Mouse (Mus musculus): ENCODE data around the gene Auts2. TPM values are rescaled to one million over a fixed set of nuclear protein-coding genes. Genes with fewer than 3 reads are reported as not detected.
A peak's percentile ranks its signal among the peaks of the same experiment; 100 is the strongest.

Gene Auts2
- total RNA-seq, 2 experiments from 2014 or later, result 100 to 137 TPM

DNA sequence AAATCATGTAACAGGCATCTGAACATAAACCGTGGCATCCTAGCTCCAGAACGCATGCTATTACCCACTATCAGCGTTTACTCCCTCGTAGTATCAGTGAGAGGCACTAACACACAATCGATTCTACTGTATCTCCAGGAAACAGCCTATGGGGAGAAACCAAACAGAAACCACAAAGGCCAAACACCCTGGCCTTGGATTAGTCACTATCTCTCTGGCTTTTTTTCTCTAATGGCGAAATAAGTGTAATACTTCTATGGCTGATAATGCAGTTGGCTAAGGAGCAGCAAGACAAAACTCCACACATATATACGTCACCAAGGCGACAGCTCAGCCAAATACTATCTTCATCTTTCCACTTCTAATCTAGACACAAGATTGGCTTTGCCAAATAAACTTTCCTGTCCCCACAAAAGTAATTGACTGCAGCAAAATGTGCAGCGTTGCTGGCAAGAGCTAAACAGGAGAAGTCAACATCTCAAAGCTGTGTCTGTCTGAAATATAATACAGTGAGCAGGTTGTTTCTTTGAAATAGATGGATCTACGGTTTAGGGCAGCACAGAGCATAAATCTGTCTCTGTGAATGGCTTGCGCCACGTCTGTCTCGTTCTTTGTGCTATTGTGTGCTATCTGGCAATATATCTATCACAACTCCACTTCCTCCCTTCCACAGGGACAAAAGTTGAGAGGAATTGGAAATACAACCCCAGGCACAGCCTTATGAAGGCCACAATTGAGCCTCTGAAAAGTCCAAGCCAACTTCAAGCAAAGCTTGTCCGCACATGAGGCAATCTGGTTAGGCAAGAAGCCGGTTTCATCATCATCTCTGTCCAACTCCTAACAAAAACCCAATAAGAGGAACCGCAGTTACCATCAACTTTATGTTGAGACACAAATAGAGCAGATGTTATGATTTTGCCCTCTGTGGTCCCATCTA is 76.4 kb downstream of the Auts2 start:
- intact Hi-C loops (cut with DNase I), result no loop called here
- no peak for DNase-seq (ENCODE audit: low spot score in 2 of 2)

DNA sequence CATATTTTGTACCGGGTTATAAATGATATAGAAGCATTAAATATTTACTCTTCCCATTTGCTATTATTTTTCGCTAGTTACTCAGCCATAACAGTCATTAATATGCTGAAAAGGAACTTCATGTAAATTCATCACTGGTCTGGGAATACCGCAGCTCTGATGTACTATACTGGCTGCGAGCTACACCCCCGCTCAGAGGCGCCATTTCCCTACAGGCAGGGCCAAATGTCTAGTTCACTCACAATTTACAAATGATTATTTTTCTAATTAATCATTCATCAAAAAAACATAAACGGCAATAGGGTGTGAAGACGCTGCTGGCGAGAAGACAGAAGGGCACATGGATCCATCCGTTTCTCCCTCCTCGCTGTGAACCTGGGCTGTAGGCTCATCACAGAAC is 80.6 kb downstream of the Auts2 start:
- intact Hi-C loops (cut with DNase I), result no loop called here
- no peak for DNase-seq (ENCODE audit: low spot score in 2 of 2)

DNA sequence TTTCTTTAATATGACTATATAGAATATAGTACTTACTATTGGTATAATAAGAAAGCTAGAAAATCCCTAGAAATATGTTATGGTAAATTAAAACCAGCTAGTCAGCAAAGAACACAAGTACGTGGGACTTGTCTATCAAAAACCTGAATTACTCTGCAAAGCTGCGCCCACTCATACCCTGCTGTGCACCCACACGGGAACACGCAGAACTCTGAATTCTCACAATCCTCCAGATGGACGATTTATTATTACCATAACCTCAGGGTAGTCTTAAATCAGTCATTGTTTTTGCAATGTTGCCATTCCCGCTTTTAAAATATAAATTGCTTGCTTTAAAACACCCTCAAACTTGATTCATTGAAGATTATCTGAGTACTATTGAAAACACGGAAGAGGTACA is 84.6 kb downstream of the Auts2 start:
- intact Hi-C loops (cut with DNase I), result no loop called here
- DNase-seq (ENCODE audit: low spot score in 2 of 2), result peak; percentile 51 to 58

DNA sequence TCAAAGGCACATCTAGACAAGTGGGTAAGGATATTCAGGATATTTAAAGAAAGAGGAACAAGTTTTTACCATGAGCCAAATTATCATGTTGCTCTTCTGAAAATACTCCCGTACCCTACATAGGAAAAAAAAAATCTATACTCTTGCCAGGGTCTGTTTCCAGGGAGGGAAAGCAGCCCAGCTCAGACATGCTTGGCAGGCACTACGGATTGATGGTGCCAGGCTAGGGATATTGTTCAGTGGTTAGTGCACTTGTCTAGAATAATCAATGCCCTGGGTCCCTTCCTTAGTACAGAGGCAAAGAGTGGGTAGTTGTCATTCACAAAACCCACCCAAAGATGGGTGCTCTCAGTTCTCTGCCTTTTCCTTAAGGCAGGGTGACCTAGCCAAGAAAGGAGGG is 90.8 kb downstream of the Auts2 start:
- DNase-seq (ENCODE audit: low spot score in 2 of 2), result no peak
- intact Hi-C loops (cut with DNase I), result no loop called here

DNA sequence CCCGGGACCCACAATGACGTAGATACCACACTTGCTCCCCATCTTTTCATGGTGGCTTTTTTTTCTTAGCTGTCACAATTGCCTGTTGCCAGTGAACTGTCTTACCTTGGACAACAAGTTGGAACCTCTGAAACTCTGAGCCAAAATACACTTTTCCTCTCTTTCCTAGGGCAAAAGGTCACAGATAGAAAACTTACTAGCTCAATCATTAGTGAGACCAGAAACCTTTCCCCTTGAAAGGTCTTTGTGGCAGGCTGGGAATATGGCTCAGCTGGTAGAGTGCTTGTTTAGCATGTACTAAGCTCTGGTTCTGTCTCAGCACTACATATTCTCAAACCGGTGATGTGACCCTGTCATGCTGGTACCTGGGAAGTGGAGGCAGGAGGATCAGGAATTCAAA is 93.1 kb downstream of the Auts2 start:
- DNase-seq (ENCODE audit: low spot score in 2 of 2), result no peak
- intact Hi-C loops (cut with DNase I), result no loop called here

DNA sequence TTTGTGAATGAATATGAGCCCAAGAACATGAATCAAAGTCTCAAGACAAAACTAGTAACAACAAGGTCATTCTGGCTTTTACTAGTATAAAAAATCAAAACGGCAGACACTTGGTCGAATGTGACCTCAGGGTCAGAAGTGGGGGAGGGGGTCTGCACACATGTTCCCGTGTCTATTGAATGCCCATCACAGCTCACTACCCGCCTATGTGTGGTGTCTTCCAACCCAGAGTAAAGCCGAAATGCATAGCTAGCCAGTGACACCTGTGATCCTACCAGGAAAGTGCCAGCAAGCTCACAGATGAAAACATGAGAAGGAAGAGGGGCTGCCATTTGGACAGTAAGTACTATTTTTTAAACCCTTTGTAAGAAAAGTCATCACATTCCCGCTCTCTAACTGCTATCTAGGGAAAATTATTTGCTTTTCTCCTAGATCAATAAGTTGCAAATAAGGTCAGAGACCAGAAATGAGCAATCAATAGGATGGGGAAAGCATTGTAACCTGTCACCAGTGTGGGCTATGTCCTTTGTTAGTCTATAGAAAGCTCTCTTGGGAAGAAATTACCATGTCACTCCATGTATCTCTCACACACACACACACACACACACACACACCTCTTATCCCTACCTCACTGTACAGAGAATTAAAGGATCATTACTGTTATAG is 94.6 kb downstream of the Auts2 start:
- no peak for DNase-seq (ENCODE audit: low spot score in 2 of 2)
- intact Hi-C loops (cut with DNase I), result no loop called here

DNA sequence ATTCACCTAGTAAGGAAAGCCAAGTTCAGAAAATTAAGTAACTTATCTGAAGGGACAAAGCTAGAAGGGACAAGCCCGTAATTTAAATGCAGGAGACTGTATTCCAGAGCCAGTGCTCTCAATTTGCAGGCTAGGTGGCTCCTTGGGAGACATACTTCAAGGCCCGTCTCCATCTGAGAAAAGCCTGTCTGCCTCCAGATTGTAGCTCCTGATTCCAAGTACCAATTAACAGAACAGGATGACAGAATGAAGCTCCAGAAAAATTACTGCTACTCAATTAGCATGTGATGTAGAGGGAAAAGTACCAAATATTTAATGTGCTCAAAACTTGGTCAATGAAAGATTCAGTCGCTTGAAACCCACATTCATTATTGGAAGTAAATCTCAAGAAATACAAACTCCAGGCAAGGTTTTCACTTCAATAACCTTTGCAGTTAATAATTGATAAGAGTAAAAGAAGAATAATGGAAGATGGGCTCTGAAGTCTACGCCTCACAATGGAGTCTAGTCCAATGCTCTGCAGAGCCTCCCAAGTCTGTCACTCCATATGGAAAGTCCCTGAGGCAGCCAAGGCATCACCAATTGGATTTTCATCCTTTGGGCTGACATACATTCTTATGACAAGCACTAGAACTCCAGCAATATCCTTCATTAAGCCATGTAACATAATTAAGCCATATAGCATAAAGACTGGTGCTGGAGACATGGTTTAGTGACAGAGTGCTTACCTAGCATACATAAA is 97.8 kb downstream of the Auts2 start:
- DNase-seq (ENCODE audit: low spot score in 2 of 2), result no peak
- intact Hi-C loops (cut with DNase I), result no loop called here

DNA sequence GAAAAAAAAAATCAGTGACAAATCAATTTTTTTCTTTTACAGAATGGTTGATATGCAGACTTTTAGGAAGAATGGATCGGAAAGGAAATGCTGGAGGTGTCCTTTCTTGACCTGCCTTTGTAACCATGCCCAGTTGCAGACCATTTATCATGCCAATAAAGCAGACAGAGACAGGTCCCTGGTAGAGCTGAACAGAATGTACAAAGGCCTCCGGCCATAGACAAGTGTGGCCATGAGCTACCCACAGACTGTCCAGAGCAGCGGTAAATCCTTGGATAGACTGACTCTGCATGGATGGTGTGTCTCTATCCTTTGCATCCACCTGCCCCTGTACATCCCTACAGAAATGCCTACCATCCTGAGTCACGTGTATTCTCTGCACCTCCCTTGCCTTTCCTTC is 100.2 kb downstream of the Auts2 start:
- no peak for DNase-seq (ENCODE audit: low spot score in 2 of 2)
- intact Hi-C loops (cut with DNase I), result no loop called here

DNA sequence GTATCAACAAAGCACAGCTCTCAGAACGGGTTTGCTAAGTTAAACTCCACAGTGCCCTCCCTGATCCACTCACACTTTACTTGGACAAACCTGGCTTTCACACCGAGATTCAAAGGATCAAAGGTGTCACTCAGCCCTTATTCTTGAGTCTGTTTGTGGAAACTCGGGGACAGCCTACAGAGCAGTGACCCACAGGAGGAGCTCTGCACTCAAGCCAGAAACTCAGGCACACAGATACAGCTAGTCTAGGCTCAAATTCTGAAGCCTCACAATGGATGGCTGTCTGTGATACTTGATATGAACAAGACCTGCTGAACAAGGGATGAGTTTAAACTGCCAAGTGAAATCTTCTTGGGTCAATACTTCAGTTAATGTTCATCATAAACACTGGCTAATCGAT is 104.7 kb downstream of the Auts2 start:
- DNase-seq (ENCODE audit: low spot score in 2 of 2), result no peak
- intact Hi-C loops (cut with DNase I), result no loop called here

DNA sequence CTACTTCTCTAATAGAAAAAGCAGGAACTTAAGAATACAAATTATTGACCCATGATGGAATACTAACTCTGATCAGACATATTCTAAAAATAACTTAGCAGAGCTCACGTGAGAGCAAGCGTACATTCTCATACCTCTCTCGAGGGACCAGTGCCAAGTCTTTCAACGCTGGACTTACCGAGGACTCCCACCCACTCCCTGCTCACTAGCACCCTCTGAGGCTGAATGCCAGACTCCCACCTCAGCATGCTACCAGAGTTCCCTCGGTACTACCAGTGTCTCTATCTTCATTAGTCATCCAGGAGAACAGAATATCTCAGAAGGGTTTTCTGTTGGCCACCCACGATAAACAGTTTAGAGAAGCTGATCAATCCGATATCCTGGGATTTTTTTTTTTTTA is 105.2 kb downstream of the Auts2 start:
- DNase-seq (ENCODE audit: low spot score in 2 of 2), result peak; percentile 16 to 23
- intact Hi-C loops (cut with DNase I), result no loop called here

DNA sequence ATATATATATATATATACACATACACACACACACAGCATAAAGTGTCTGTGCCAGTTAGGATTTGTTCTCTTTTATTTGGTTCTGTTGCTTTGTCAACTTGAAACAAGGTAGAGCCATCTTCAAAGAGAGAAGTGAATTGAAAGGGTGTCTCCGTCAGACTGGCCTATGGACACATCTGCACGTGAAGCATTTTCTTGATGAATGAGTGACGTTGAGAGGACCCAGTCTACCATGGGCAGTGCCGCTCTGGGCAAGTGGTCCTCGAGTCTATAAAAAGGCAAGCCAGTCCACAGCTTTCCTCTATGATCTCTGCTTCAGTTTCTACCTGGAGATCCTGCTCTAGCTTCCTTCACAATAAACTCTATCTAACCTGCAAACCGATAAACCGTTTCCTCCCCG is 105.7 kb downstream of the Auts2 start:
- intact Hi-C loops (cut with DNase I), result no loop called here
- DNase-seq (ENCODE audit: low spot score in 2 of 2), result no peak

DNA sequence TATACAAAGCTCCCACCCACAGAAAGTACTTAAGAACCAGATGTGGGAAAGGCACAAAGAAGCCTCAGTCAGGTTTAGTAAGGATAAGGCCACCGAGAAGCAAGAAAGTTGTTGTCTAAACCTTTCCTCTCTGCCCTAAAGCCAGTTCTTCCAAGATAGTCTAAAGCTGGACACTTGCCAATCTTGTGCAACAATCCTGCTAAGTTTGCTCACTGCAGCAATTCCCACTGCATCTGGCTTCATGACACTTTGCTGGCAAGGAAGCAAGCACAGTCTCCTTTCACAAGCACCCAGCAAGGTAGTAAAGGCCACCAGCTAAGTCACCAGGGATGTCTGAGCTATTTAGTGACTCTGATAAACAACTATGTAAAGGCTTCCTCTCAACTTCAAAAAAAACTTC is 106.2 kb downstream of the Auts2 start:
- no peak for DNase-seq (ENCODE audit: low spot score in 2 of 2)
- intact Hi-C loops (cut with DNase I), result no loop called here

DNA sequence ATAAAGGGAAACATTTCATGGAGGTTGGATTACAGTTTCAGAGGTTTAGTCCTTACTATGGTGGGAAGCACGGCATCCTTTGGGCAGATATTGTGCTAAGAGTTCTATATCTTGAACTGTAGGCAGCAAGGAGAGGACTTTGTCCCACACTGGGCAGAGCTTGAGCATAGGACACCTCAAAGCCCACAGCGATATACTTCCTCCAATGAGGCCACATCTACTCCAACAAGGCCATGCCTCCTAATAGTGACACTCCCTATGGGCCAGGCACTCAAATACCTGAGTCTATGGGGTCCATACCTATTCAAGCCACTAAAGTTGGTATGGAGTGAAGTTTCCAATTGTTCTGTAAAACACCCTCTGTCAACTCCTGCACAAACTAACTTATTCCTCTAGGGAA is 106.7 kb downstream of the Auts2 start:
- intact Hi-C loops (cut with DNase I), result no loop called here
- DNase-seq (ENCODE audit: low spot score in 2 of 2), result no peak

DNA sequence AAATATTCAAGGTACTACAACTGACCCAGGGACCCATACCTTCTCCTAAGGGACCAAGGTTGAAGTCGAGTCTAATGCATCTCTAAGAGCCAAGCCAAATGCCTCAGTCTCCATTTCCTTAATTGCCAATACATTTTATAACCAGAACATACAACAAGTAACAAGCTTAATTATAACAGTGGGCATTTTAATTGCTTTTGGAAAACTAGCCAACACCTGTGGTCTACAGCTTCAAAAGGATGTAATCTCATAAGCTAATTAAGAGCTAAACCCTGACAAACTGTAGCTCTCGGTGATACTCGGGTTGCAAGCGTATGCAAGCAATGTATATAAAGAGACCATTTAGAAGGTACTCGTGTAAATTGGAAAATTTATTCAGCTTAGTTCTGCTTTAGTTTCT is 107.7 kb downstream of the Auts2 start:
- DNase-seq (ENCODE audit: low spot score in 2 of 2), result no peak
- intact Hi-C loops (cut with DNase I), result no loop called here

DNA sequence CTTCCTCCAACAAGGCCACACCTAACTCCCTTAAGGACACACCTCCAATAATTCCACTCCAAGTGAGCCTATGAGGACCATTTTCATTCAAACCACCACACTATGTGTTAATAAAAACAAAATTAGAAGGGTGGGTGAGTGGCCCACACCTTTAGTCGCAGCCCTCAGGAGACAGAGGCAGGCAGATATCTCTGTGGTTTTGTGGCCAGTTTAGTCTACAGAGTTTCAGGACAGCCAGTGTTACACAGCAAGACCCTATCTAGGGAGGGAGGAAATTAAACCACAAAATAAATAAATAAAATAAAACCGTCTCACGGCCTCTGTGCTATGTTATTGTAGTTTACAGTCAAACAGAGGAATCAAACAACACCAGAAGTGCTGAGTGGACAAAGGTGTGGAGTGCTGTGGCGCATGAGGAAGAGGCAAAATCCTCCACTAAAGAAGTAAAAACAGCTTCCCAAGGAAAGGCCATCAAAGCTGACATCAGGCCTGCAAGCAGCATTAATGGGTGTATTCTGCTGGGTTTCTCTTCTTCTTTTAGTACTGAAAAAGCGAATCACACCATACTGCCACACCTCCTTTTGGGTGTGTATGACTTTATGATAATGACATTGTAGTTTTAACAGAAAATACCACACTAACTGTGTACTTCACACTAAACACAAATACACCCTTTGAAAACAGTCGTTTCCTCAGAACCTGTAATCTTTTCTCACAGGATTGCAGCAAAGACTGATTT is 109.6 kb downstream of the Auts2 start:
- intact Hi-C loops (cut with DNase I), result no loop called here
- DNase-seq (ENCODE audit: low spot score in 2 of 2), result no peak

DNA sequence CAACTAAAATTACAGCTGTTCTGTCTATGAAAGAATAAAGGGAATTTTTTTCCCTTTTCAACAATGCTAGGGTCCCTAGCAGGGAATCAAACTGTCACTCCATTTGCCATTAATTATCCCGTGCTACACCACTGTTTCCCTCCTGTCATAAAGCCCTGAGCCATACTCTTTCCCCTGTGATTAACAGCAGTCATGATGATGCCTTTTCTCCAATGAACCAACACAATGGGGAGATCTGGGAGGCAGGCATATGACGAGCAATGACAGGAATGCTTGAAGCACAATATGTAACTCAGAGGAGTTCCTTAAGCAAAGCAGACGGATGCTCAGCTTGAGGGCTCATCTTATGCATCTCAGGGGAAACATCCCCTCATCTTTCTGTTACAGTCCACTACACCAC is 113.8 kb downstream of the Auts2 start:
- intact Hi-C loops (cut with DNase I), result no loop called here
- DNase-seq (ENCODE audit: low spot score in 2 of 2), result no peak

DNA sequence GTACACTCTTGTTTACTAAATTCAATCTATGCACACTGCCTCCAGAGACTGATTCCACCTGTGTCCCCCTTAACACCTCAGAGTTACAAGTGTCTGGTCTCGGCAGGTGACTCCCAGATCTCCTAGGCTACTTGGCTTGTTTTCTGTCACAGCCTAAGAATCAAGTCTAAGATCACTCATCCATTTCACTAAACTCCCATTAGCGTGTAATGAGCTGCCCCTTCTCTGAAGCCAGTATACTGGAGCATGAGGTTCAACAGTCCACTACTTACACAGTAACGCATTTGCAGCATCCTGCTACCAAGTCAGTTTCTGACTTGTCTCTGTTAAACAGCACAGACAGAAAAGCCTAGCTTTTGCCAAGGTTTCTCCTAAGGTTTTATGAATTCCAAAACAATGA is 116.8 kb downstream of the Auts2 start:
- no peak for DNase-seq (ENCODE audit: low spot score in 2 of 2)
- intact Hi-C loops (cut with DNase I), result no loop called here

DNA sequence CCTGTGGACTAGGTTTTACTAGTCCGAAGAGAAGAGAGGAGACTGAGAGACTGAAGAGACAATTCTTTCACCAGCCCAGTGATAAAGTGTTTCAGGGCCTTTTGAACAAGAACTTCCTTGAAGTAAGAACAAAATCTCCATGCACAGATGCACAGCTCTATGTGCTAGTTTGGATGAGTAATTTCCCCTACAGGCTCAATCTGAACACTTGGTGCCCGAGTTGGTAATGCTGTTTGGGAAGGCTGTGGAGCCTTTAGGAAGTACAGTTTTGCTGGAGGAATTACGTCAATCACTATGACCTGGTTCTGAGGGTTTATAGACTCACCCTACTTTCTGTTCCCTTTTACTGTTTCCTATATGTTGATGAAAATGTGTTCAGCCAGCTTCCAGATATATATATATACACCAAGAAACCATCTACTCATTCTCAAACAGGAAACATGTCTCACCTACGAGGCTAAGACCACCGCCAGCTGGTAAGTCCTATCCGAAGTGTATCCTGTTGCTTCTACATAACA is 117.3 kb downstream of the Auts2 start:
- intact Hi-C loops (cut with DNase I), result no loop called here
- DNase-seq (ENCODE audit: low spot score in 2 of 2), result no peak

DNA sequence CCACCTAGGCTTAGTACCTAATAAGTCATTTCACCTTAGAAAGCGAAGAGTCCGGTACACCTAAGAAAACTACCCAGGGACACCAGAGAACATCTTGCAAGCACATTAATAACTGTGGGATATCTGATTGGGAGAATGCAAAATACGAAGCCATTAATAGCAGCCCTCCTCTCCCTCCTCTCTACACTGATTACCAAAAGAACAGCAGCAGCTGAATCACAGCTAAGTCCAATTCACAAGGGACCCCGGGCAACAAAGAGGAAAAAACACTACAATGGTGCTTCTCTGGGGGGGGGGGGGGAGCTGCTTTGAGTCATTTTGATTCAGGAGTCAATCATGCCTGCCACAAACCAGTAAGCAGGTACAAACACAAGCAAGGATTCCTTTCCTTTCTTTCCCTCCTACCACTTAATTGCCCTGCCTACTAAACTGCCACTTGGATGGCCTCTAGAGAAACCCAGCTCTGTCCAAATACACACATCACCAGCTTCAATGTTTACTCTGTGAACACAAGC is 132.7 kb downstream of the Auts2 start:
- no peak for DNase-seq (ENCODE audit: low spot score in 2 of 2)
- intact Hi-C loops (cut with DNase I), result no loop called here
